Mouse (Mus musculus) hindbrain, embryonic 10.5 days (tissue): Measurements from ENCODE around the gene Cntnap5b. TPM values are rescaled to one million over a fixed set of nuclear protein-coding genes. Genes with fewer than 3 reads are reported as not detected.

Experiments used
- DNase-seq: peaks from one replicate; pipeline ENCODE4 v3.0.0-alpha.2; 2017; ENCODE audit warnings: low spot score
- H3K27ac ChIP-seq: fragments of 300-500 bp; sonication (generic); 2 replicates; pipeline ENCODE4 v1.5.1; 2016; ENCODE audit warnings: mild to moderate bottlenecking, moderate library complexity
- H3K27me3 ChIP-seq: fragments of 300-500 bp; sonication (generic); 2 replicates; pipeline ENCODE4 v1.6.1; 2016; ENCODE audit warnings: mild to moderate bottlenecking; ENCODE audit not compliant: poor library complexity, insufficient read depth, severe bottlenecking
- H3K36me3 ChIP-seq: fragments of 300-500 bp; sonication (generic); 2 replicates; pipeline ENCODE4 v1.6.1; 2016; ENCODE audit warnings: mild to moderate bottlenecking, moderate library complexity
- H3K4me1 ChIP-seq: fragments of 300-500 bp; sonication (generic); replicated peaks from 2 replicates; pipeline ENCODE4 v1.6.1; 2016; ENCODE audit warnings: mild to moderate bottlenecking
- H3K4me3 ChIP-seq: fragments of 300-500 bp; sonication (generic); 2 replicates; pipeline ENCODE4 v1.5.1; 2016; ENCODE audit warnings: mild to moderate bottlenecking, moderate library complexity
- H3K9me3 ChIP-seq: fragments of 300-500 bp; sonication (generic); 2 replicates; pipeline ENCODE4 v1.6.1; 2016; ENCODE audit warnings: mild to moderate bottlenecking, moderate library complexity
- WGBS: fragments of 180-500 bp; shearing (Covaris S2); methylation state at CpG from one replicate; pipeline ENCODE4 v1.1.7; 2016; 5-methylcytosine and 5-hydroxymethylcytosine counted together
- polyA plus RNA-seq: library from polyadenylated mRNA; unstranded; fragments of >200 nt; fragmentation: Nextera tagmentation; extraction: Ambion mirVana; gene quantifications from 2 replicates; pipeline ENCODE4 v1.2.1, GENCODE M21; 2016

Cntnap5b gene
- polyA plus RNA-seq, 1 experiment from 2014 or later = not detected

DNA sequence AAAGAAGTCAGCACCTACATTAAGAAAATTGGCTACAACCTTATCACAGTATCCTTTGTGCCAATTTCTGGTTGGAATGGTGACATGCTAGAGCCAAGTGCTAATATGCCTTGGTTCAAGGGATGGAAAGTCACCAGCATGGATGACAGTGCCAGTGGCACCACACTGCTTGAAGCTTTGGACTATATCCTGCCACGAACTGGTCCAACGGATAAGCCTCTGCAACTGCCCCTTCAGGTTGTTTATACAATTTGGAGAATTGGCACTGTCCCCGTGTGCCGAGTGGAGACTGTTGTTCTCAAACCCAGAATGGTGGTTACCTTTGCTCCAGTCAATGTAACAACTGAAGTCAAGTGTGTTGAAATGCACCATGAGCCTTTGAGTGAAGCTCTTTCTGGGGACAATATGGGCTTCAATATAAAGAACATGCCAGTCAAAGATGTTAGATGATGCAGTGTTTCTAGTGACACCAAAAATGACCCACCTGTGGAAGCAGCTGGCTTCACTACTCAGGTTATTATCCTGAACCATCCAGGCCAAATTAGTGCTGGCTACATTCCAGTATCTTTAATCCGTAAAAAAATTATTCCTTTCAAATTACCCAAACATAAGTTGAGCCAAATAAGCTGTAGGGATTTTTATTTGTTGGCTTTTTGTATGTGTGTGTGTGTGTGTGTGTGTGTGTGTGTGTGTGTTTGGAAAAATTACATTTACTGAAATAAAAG is 233.6 kb downstream of the Cntnap5b start:
- WGBS = 89% methylated on average over 5 of the region's 5 CpGs
- Histone ChIP-seq H3K4me3 (no peak overlapping the region), H3K36me3 (no peaks in the 10 kb centered on the region), H3K27me3 (no peaks in the 10 kb centered on the region), H3K4me1 (no peaks in the 10 kb centered on the region), H3K9me3 (no peaks in the 10 kb centered on the region), H3K27ac (no peak overlapping the region)
- no peak for DNase-seq

DNA sequence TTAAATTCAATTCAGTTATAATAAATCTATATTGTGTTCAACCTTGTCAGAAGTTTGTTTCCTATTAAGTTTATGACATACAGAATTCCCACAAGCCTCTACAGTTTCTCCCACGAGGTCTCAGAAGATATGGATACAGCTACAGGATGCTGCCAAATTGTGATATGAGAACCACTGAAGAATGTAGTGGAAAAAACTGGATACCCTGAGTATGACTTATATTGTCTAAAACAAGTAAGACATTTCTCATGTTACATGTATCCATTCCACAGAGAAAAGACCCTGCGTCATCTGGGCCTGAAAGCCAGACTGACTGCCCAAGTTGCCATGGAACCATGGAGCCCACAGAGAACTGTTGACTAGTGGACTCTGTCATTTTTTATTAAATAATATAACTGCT is 269.2 kb downstream of the Cntnap5b start:
- Histone ChIP-seq H3K4me3 (no peak overlapping the region), H3K36me3 (no peaks in the 10 kb centered on the region), H3K4me1 (no peaks in the 10 kb centered on the region), H3K27me3 (no peaks in the 10 kb centered on the region), H3K27ac (no peak overlapping the region), H3K9me3 (no peaks in the 10 kb centered on the region)
- no peak for DNase-seq
- 80% methylated on average over 2 of the region's 2 CpGs for WGBS

DNA sequence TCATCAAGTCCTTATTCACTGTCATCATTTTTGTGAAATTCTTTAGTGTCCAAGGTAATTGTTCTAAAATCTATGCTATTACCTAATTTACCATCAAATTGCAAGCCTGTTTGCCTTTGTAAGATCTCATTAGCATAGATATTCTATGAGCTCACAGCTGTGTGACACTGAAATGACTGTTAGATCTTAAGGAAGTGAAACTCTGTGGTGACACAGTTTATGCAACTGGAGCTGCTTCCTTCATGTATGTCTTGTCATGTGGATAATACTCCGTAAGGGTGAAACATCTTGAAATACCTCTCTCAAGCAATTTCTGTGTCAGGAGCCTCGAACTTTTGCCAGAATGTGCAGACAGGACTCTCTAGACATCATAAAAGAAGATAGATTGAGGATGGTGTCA is 307.2 kb downstream of the Cntnap5b start:
- no peak overlapping the region for H3K27ac ChIP-seq
- WGBS = 75% methylated on average over 2 of the region's 2 CpGs

DNA sequence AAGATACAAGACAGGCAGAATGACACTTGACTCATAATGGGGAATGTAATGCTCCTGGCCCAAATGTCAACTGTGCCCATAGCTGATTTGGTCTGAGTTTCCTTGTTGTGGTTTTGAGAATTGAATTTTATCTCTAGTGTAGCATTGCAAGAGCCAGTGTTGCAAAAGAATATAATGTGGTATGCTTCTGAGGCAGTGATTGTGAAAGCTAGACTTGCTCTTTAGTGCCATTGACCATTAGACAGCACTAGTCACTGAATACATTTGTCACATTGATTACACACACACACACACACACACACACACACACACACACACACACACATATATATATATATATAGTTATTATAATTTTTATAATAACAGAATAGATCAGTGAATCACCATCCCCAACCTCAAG is 328.0 kb downstream of the Cntnap5b start:
- Histone ChIP-seq H3K27me3 (no peaks in the 10 kb centered on the region), H3K4me1 (no peaks in the 10 kb centered on the region), H3K9me3 (no peaks in the 10 kb centered on the region), H3K4me3 (no peak overlapping the region), H3K36me3 (no peaks in the 10 kb centered on the region), H3K27ac (no peak overlapping the region)
- no peak for DNase-seq

More for the DNA sequence above, 307.2 kb downstream of the Cntnap5b start:
- Histone ChIP-seq H3K27me3 (no peaks in the 10 kb centered on the region), H3K4me3 (no peak overlapping the region), H3K9me3 (no peaks in the 10 kb centered on the region), H3K4me1 (no peaks in the 10 kb centered on the region), H3K36me3 (no peaks in the 10 kb centered on the region)
- no peak for DNase-seq

DNA sequence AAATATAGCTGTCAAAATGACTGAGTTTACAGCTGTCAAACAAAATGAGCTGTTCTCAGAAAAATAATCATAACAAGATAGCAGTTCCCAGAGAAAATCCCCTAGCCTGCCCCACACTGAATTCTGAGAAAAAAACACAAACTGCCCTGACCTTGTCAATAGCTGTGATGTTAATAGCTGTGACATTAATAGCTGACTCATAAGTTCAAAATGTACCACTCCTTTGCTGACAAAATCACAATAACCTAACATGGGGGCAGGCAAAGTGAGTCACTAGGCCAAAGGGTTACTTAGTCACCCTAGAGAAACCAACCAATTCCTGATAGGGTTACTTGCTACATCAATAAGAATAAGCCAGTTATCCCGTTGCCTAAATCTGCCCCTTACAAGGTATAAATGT is 328.5 kb downstream of the Cntnap5b start:
- Histone ChIP-seq H3K4me1 (no peaks in the 10 kb centered on the region), H3K4me3 (no peak overlapping the region), H3K27ac (no peak overlapping the region), H3K9me3 (no peaks in the 10 kb centered on the region), H3K36me3 (no peaks in the 10 kb centered on the region), H3K27me3 (no peaks in the 10 kb centered on the region)
- 81% methylated on average over 1 of the region's 1 CpGs for WGBS
- DNase-seq = no peak

DNA sequence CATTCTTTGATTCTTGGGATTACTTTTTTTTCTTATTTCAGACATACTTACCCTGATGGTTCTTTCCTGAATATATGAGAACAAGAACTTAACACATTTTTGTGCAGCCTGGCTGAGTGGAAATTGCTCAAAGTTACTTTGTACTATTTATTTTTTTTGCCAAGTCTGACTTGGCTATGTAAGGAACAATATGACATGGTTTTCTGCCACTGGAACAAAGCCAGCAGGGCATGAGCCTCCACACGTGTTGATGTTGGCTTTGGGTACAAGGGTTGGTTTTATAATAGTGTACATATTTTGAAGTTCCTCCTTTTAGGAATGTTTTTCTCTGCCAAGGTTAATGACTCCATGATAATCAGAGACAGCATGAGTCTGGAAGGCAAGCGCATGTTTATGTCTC is 331.8 kb downstream of the Cntnap5b start:
- WGBS = 83% methylated on average over 2 of the region's 2 CpGs
- H3K4me1 ChIP-seq = no peaks in the 10 kb centered on the region
- no peak for DNase-seq
- no peak overlapping the region for H3K27ac ChIP-seq
- H3K27me3 ChIP-seq = no peaks in the 10 kb centered on the region
- no peak overlapping the region for H3K4me3 ChIP-seq
- no peaks in the 10 kb centered on the region for H3K9me3 ChIP-seq
- no peaks in the 10 kb centered on the region for H3K36me3 ChIP-seq

DNA sequence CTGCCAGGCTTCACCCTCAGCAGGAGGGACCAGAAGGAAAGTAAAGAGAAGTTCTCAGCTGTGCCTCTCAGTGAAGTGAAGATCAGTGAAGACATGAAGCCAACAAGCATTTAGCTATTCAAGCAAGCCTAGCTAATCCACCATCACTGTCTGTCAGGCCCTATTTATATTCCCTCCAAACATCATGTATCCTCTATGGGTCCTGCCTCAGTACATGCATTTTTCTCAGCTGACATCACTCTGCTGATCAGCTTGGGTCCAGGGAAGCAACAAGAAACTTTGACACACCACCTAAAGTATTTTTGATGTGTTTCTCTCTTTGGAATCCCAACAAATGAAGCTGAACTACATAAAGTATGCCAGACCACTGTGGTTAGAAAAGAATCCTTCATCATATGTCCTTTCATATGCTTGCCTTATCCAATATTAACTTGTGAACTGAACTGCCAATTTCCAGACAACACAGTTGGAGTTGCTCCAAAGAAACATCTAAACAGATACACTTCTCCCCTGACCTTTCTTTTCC is 349.9 kb downstream of the Cntnap5b start:
- no peaks in the 10 kb centered on the region for H3K27me3 ChIP-seq
- no peak overlapping the region for H3K27ac ChIP-seq
- no peaks in the 10 kb centered on the region for H3K36me3 ChIP-seq
- H3K9me3 ChIP-seq = no peaks in the 10 kb centered on the region
- no peaks in the 10 kb centered on the region for H3K4me1 ChIP-seq
- no peak overlapping the region for H3K4me3 ChIP-seq
- no peak for DNase-seq

DNA sequence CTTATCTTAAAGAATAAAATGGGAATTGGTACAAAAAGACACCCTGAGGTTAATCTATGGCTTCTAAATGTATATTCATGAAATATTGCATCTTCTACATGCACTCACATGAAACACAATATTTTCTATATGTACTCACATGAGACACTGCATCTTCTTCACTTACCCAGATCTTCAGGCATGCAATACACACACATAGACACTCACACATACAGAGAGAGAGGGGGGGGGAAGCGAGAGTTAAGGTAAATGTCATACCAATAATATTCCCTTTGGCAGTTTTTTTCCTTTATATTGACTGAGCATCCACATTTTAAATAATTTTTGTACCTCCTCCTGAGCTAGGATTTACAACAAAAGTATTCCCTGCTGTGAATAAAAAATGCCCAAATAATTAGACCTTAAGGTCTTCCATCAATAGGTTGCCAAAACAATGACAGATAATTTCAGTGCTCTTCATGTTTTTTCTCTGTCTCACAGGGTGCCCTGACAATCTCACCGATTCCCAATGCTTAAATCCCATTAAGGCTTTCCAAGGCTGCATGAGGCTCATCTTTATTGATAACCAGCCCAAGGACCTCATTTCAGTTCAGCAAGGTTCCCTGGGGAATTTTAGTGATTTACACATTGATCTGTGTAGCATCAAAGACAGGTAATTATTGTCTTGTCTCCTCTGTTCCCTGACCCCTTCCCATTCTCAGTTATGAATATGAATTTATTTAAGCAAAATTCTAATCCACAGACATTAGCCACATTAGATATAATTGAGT is 391.2 kb downstream of the Cntnap5b start:
- H3K9me3 ChIP-seq = no peaks in the 10 kb centered on the region
- H3K27ac ChIP-seq = no peak overlapping the region
- H3K27me3 ChIP-seq = no peaks in the 10 kb centered on the region
- H3K4me3 ChIP-seq = no peak overlapping the region
- DNase-seq = no peak
- H3K4me1 ChIP-seq = no peaks in the 10 kb centered on the region
- H3K36me3 ChIP-seq = no peaks in the 10 kb centered on the region
- WGBS = 67% methylated on average over 2 of the region's 2 CpGs

DNA sequence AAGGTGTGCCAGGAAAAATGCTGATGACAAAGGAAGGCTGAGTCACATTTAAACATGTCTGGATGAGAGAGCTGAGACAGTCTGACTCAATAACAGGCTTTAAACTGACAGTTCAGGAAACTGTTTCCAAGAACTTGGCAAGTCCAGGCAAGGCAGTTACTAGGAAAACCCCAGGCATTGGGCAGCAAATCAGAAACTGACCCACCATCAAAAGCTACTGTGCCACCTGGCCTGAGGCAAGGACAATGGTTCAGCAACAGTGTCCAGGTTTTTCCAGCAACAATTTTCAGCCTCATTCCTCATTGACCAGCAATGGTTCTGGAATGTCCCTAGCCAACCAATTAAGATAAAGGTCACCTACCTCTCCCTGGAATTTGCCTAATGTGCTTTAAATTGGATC is 399.0 kb downstream of the Cntnap5b start:
- H3K4me3 ChIP-seq = no peak overlapping the region
- no peak for DNase-seq
- no peaks in the 10 kb centered on the region for H3K4me1 ChIP-seq
- H3K27ac ChIP-seq = no peak overlapping the region
- no peaks in the 10 kb centered on the region for H3K36me3 ChIP-seq
- H3K27me3 ChIP-seq = no peaks in the 10 kb centered on the region
- H3K9me3 ChIP-seq = no peaks in the 10 kb centered on the region

DNA sequence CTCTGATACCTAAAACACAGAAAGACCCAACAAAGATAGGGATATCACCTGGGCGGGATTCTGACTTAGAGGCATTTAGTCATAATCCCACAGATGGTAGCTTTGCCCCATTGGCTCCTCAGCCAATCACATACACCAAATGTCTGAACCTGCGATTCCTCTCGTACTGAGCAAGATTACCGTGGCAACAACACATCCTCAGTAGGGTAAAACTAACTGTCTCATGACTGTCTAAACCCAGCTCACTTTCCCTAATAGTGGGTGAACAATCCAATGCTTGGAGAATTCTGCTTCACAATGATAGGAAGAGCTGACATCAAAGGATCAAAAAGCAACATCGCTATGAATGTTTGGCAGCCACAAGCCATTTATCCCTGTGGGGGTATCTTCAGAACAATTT is 407.5 kb downstream of the Cntnap5b start:
- Histone ChIP-seq H3K9me3 (no peaks in the 10 kb centered on the region), H3K27ac (no peak overlapping the region), H3K4me3 (no peak overlapping the region), H3K4me1 (no peaks in the 10 kb centered on the region), H3K36me3 (no peaks in the 10 kb centered on the region), H3K27me3 (no peaks in the 10 kb centered on the region)
- peak; percentile 87 for DNase-seq
- whole genome bisulfite sequencing = 89% methylated on average over 5 of the region's 5 CpGs

DNA sequence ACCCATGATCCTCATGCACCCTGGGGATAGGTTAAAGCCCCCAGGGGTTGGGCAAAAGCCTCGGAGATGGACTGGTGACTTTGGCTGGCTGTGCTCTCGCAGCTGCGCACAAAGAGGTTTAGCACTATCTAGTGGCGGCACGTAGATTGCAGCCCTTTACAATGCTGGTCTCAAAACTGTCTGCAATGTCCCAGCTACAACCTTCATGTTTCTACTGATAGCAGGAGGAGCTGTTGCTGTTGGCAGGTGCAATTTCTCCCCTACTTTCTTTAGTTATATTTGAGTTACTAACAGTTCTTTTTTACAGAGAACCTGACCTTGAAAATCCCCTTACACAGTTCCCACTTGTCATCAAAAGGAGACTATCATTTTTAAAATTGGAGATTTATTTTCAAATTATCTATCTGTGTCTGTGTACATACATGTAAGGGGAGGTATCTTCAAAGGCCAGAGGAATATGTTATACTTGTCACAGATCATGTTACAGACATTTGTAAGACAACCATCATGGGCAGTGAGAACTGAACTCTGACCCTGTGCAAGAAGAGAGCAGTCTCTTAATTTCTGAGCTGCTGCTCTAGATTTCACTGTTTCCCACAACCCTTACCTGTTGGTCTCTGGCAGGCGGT is 459.5 kb downstream of the Cntnap5b start:
- Histone ChIP-seq H3K9me3 (no peaks in the 10 kb centered on the region), H3K27me3 (no peaks in the 10 kb centered on the region), H3K36me3 (no peaks in the 10 kb centered on the region), H3K4me3 (no peak overlapping the region), H3K4me1 (no peaks in the 10 kb centered on the region), H3K27ac (no peak overlapping the region)
- DNase-seq = peak; percentile 18
- 10% methylated on average over 6 of the region's 6 CpGs for WGBS

DNA sequence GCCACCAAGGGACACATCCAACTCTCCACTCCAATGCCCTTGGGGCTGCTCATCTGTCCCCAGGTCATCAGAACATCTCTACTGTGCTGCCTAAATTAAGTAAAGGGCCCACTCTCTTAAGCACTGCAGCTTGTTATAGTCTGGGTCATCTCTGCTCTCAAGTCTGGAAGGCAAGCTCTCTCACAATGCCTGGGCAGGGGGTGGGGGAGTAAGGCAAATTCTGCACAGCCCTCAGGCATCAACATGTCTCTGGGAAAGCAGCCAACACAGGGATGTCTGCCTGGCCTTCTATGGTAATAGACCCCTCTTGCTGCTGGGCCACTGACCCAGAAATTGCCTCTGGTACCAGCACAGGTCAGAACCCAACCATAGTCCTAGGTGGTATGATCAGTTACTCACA is 479.4 kb downstream of the Cntnap5b start:
- no peaks in the 10 kb centered on the region for H3K9me3 ChIP-seq
- no peak for DNase-seq
- H3K4me3 ChIP-seq = no peak overlapping the region
- no peaks in the 10 kb centered on the region for H3K27me3 ChIP-seq
- H3K27ac ChIP-seq = no peak overlapping the region
- no peaks in the 10 kb centered on the region for H3K4me1 ChIP-seq
- H3K36me3 ChIP-seq = no peaks in the 10 kb centered on the region

DNA sequence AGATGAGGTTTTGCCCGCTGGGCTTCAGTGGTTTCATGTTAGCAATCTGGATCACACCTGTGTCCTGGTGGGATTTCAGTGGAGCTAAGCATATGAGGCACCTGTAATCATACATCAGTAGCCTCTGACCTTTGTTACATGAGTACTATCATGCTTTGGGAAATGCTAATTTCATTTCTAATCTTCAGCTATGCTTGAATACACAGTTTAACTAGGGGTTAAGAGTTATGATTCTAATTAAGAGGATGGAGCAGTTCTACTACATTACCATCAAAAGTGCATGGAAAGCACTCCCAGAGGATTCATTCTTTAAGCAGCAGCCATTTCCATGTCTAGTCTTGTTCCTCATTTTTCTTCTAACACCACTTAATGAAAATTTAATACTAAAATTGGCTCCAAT is 538.1 kb downstream of the Cntnap5b start:
- 83% methylated on average over 1 of the region's 1 CpGs for WGBS
- no peak for DNase-seq
- Histone ChIP-seq H3K9me3 (no peaks in the 10 kb centered on the region), H3K36me3 (no peaks in the 10 kb centered on the region), H3K4me1 (no peaks in the 10 kb centered on the region), H3K4me3 (no peak overlapping the region), H3K27ac (no peak overlapping the region), H3K27me3 (no peaks in the 10 kb centered on the region)
